Mouse (Mus musculus): ENCODE results near the gene Hyal1.

DNA sequence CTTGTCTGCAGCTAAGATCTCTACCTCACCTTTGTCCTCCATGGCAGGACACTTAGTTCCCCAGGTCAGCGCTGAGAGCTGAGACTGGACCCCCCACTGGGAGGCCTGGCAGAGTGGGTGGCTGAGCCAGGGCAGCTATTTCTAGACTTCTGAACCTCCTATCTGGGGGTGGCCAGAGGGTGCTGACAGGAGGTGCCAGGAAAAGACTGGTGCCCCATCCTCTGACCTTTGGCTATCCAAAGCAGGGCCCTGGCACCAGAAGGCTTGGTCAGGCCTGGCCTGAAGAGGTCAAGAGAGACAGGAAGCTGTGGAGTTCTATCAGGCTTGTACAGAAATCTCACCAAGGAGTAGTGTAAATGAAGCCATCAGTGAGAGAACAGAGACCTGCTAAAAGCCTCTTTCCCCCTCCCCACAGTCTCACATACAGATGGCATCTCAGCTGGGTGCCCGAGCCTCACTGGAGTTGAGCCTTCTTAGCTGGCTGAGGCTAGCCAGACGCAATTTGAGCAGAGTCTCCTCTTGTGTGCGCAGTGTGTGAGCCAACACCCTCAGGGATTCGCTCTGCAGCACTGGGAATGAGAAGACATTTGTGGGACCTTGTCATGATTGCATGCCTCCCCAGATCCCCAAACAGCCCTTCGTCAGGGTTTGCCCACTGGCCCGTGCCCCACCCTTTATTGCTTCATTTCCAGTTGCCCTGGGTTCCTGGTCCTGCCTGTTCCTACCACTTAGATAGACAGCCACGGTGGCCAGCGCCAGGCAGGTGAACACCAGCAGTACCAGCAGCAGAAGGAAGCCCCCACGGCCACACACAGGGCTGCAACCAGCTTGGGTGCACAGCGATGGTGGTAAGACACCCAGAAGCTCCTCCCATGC is 16.6 kb downstream of the Hyal1 start:
- TF ChIP-seq CTCF (IDR thresholded peaks at IDR 0.05; ENCODE audit: borderline replicate concordance, insufficient read depth, low read length) (no peak), POLR2A (IDR thresholded peaks at IDR 0.05; ENCODE audit: low read depth, low read length) (no peak)

All from embryonic fibroblast, embryonic 13.5 days (primary cell).